Mouse (Mus musculus) G1E (cell line): ENCODE measurements around the gene Fcho2. TPM values are rescaled to one million over a fixed set of nuclear protein-coding genes. Genes with fewer than 3 reads are reported as not detected.

Source experiments
- ATAC-seq: 2 replicates; pipeline ENCODE4 v1.8.0; 2016; ENCODE audit warnings: mild to moderate bottlenecking; ENCODE audit not compliant: insufficient number of reproducible peaks, poor library complexity, low FRiP score, severe bottlenecking; ENCODE audit errors: extremely low read depth
- DNase-seq: peaks from one replicate; pipeline ENCODE4 v3.0.0; 2012; ENCODE audit warnings: low spot score
- H3K27me3 ChIP-seq: 2 replicates; pipeline ENCODE4 v1.6.1; 2012; ENCODE audit warnings: mild to moderate bottlenecking, low read length, inconsistent platforms; ENCODE audit not compliant: insufficient read depth
- H3K36me3 ChIP-seq: replicated peaks from 2 replicates; pipeline ENCODE3; 2012; ENCODE audit warnings: mild to moderate bottlenecking, inconsistent platforms
- H3K4me1 ChIP-seq: 2 replicates; pipeline ENCODE4 v1.6.1; 2012; ENCODE audit warnings: low read depth, low read length, inconsistent platforms, mixed read lengths; ENCODE audit not compliant: insufficient read depth
- H3K4me3 ChIP-seq: 2 replicates; pipeline ENCODE4 v1.5.1; 2012; ENCODE audit warnings: low read depth, mild to moderate bottlenecking, inconsistent platforms, low read length, moderate library complexity, mixed read lengths
- H3K9me3 ChIP-seq: replicated peaks from 2 replicates; pipeline ENCODE4 v1.6.1; 2012; ENCODE audit warnings: inconsistent platforms
- CTCF ChIP-seq: IDR thresholded peaks from 2 replicates; pipeline ENCODE4 v1.5.1; 2012; ENCODE audit warnings: low read depth, low read length, inconsistent platforms, mixed read lengths
- GATA1 ChIP-seq: IDR thresholded peaks from 2 replicates; pipeline ENCODE4 v1.6.1; 2012; ENCODE audit warnings: borderline replicate concordance, low read length, inconsistent platforms, mixed read lengths
- GATA2 ChIP-seq: IDR thresholded peaks from 2 replicates; pipeline ENCODE4 v1.6.1; 2012; ENCODE audit warnings: low read depth, low read length, inconsistent platforms, borderline replicate concordance
- POLR2AphosphoS5 ChIP-seq: IDR thresholded peaks from 2 replicates; pipeline ENCODE4 v1.6.1; 2012; ENCODE audit warnings: low read depth, low read length, inconsistent platforms; ENCODE audit not compliant: insufficient replicate concordance
- TAL1 ChIP-seq: conservative IDR thresholded peaks from 2 replicates; pipeline ENCODE4 v1.6.1; 2012; ENCODE audit warnings: low read depth, low read length, inconsistent platforms, mixed read lengths
- polyA plus RNA-seq: library from polyadenylated mRNA; stranded (reverse); fragments of >175 nt; gene quantifications from 2 replicates; pipeline ENCODE4 v1.2.3, GENCODE M21; 2012
- total RNA-seq, 2 experiments: library from RNA; stranded (forward) in 1 of 2; stranded (reverse) in 1 of 2; fragments of 200-1000 nt in 1 of 2; fragments of >200 nt in 1 of 2; fragmentation: Nextera tagmentation in 1 of 2; gene quantifications; 2 replicates each; pipeline ENCODE4 v1.2.3; 2014 to 2017

Gene Fcho2
- total and polyA plus RNA-seq, 3 experiments: 5.0 to 105 (median 30.7) TPM

GRCm38 (mm10) chr13:98810143-98810542 is 5.1 kb downstream of the Fcho2 start:
- Histone ChIP-seq H3K4me3 (peak overlapping the region; percentile 58; the same call in 1 of the 2 replicates), H3K36me3 (peaks cover 2% of the 10 kb centered on the region), H3K9me3 (no peaks in the 10 kb centered on the region), H3K4me1 (peaks cover 38% of the 10 kb centered on the region), H3K27me3 (no peaks in the 10 kb centered on the region)
- ATAC-seq: peak; percentile 68
- DNase-seq: no peak
- no peak for TF ChIP-seq CTCF
- no peak for TF ChIP-seq GATA1
- TF ChIP-seq GATA2: no peak
- TF ChIP-seq TAL1: peak; percentile 75
- TF ChIP-seq POLR2AphosphoS5: no peak

- H3K36me3 ChIP-seq: peaks cover 8% of the 10 kb centered on the region
- ATAC-seq: no peak
- DNase-seq: no peak
- H3K4me3 ChIP-seq: no peak overlapping the region
- no peaks in the 10 kb centered on the region for H3K9me3 ChIP-seq
- peaks cover 39% of the 10 kb centered on the region for H3K4me1 ChIP-seq
- no peak for TF ChIP-seq POLR2AphosphoS5
- no peak for TF ChIP-seq CTCF
- TF ChIP-seq GATA1: no peak
- no peak for TF ChIP-seq GATA2
- no peak for TF ChIP-seq TAL1
- H3K27me3 ChIP-seq: no peaks in the 10 kb centered on the region
Observed at GRCm38 (mm10) chr13:98809087-98809486, 6.2 kb downstream of the Fcho2 start.

GRCm38 (mm10) chr13:98804480-98804879 is 10.8 kb downstream of the Fcho2 start:
- Histone ChIP-seq H3K4me3 (no peak overlapping the region), H3K36me3 (peaks cover 35% of the 10 kb centered on the region), H3K27me3 (no peaks in the 10 kb centered on the region), H3K4me1 (peaks cover 15% of the 10 kb centered on the region), H3K9me3 (no peaks in the 10 kb centered on the region)
- ATAC-seq (no peak), DNase-seq (no peak)
- TF ChIP-seq GATA1 (no peak), TAL1 (no peak), GATA2 (no peak), CTCF (no peak), POLR2AphosphoS5 (no peak)

- H3K27me3 ChIP-seq: no peaks in the 10 kb centered on the region
- ATAC-seq: no peak
- H3K9me3 ChIP-seq: no peaks in the 10 kb centered on the region
- no peak overlapping the region for H3K4me3 ChIP-seq
- TF ChIP-seq TAL1 (no peak), CTCF (no peak), GATA1 (no peak), GATA2 (no peak), POLR2AphosphoS5 (no peak)
- no peak for DNase-seq
- peaks cover 12% of the 10 kb centered on the region for H3K4me1 ChIP-seq
- peaks cover 40% of the 10 kb centered on the region for H3K36me3 ChIP-seq
Observed at GRCm38 (mm10) chr13:98803699-98804098, 11.6 kb downstream of the Fcho2 start.

- DNase-seq (no peak), ATAC-seq (no peak)
- TF ChIP-seq GATA1 (no peak), GATA2 (no peak), CTCF (no peak), POLR2AphosphoS5 (no peak), TAL1 (no peak)
- no peaks in the 10 kb centered on the region for H3K9me3 ChIP-seq
- peaks cover 7% of the 10 kb centered on the region; the same call in 1 of the 2 replicates for H3K4me1 ChIP-seq
- H3K4me3 ChIP-seq: no peak overlapping the region
- no peaks in the 10 kb centered on the region for H3K27me3 ChIP-seq
- peaks cover 45% of the 10 kb centered on the region for H3K36me3 ChIP-seq
Observed at GRCm38 (mm10) chr13:98802957-98803356, 12.3 kb downstream of the Fcho2 start.

- Histone ChIP-seq H3K9me3 (no peaks in the 10 kb centered on the region), H3K27me3 (no peaks in the 10 kb centered on the region), H3K4me3 (no peak overlapping the region), H3K4me1 (no peaks in the 10 kb centered on the region; the same call in 1 of the 2 replicates), H3K36me3 (peaks cover 52% of the 10 kb centered on the region)
- DNase-seq: no peak
- ATAC-seq: no peak
- TF ChIP-seq TAL1 (no peak), CTCF (no peak), POLR2AphosphoS5 (no peak), GATA2 (no peak)
Observed at GRCm38 (mm10) chr13:98795511-98795910, 19.7 kb downstream of the Fcho2 start.

- Histone ChIP-seq H3K36me3 (peaks cover 36% of the 10 kb centered on the region), H3K9me3 (no peaks in the 10 kb centered on the region), H3K4me1 (no peaks in the 10 kb centered on the region; the same call in 1 of the 2 replicates), H3K4me3 (no peak overlapping the region), H3K27me3 (no peaks in the 10 kb centered on the region)
- DNase-seq (no peak), ATAC-seq (no peak)
- TF ChIP-seq GATA2 (no peak), GATA1 (no peak), CTCF (no peak), POLR2AphosphoS5 (no peak), TAL1 (no peak)
Observed at GRCm38 (mm10) chr13:98792864-98793263, 22.4 kb downstream of the Fcho2 start.
